Mouse (Mus musculus) kidney, postnatal 0 days (tissue): ENCODE results near the gene Eef1g. TPM values are rescaled to one million over a fixed set of nuclear protein-coding genes. Genes with fewer than 3 reads are reported as not detected.
A peak's percentile ranks its signal among the peaks of the same experiment; 100 is the strongest.

ENCODE experiments used
- ATAC-seq: fragments of 200-750 bp; cut with Nextera tagmentation; replicated peaks from 2 replicates; pipeline ENCODE4 v1.8.0; 2017; ENCODE audit warnings: low read depth, moderate number of reproducible peaks, moderate TSS enrichment, moderate library complexity; ENCODE audit not compliant: low FRiP score
- DNase-seq: peaks from one replicate; pipeline ENCODE4 v3.0.0-alpha.2; 2016; ENCODE audit warnings: low spot score
- H3K27ac ChIP-seq: fragments of 300-500 bp; sonication (generic); 2 replicates; pipeline ENCODE4 v1.5.1; 2014; ENCODE audit warnings: mild to moderate bottlenecking
- H3K27me3 ChIP-seq: fragments of 300-500 bp; sonication (generic); 2 replicates; pipeline ENCODE4 v1.6.1; 2014; ENCODE audit warnings: low read length, mixed read lengths; ENCODE audit not compliant: insufficient read depth
- H3K36me3 ChIP-seq: fragments of 300-500 bp; sonication (generic); 2 replicates; pipeline ENCODE4 v1.6.1; 2014; ENCODE audit warnings: low read length, mixed read lengths; ENCODE audit not compliant: insufficient read depth
- H3K4me1 ChIP-seq: fragments of 300-500 bp; sonication (generic); replicated peaks from 2 replicates; pipeline ENCODE4 v1.6.1; 2014; ENCODE audit warnings: antibody characterized with exemption, low read length, mixed read lengths; ENCODE audit not compliant: insufficient read depth
- H3K4me2 ChIP-seq: fragments of 300-500 bp; sonication (generic); 2 replicates; pipeline ENCODE4 v1.6.1; 2014; ENCODE audit warnings: mild to moderate bottlenecking, low read length, moderate library complexity, mixed read lengths
- H3K4me3 ChIP-seq: fragments of 300-500 bp; sonication (generic); replicated peaks from 2 replicates; pipeline ENCODE4 v1.5.1; 2014; ENCODE audit warnings: low read depth, low read length
- H3K9ac ChIP-seq: fragments of 300-500 bp; sonication (generic); 2 replicates; pipeline ENCODE4 v1.6.1; 2014; ENCODE audit warnings: low read depth, low read length
- H3K9me3 ChIP-seq: fragments of 300-500 bp; sonication (generic); replicated peaks from 2 replicates; pipeline ENCODE4 v1.6.1; 2016; ENCODE audit warnings: low read length, inconsistent platforms, mixed read lengths
- CTCF ChIP-seq: IDR thresholded peaks from 2 replicates; pipeline ENCODE4 v1.5.1; 2016; ENCODE audit warnings: antibody characterized with exemption, low read depth, mild to moderate bottlenecking, moderate library complexity
- WGBS: fragments of 180-500 bp; shearing (Covaris S2); extraction: QIAGEN DNeasy Blood & Tissue Kit; methylation state at CpG from one replicate; pipeline ENCODE4 v1.1.7; 2014; 5-methylcytosine and 5-hydroxymethylcytosine counted together
- polyA plus RNA-seq: library from polyadenylated mRNA; unstranded; fragments of >200 nt; fragmentation: Nextera tagmentation; extraction: Ambion mirVana; gene quantifications from 2 replicates; pipeline ENCODE4 v1.2.1, GENCODE M21; 2015

Eef1g gene
- polyA plus RNA-seq, 1 experiment from 2014 or later: 328 TPM

DNA sequence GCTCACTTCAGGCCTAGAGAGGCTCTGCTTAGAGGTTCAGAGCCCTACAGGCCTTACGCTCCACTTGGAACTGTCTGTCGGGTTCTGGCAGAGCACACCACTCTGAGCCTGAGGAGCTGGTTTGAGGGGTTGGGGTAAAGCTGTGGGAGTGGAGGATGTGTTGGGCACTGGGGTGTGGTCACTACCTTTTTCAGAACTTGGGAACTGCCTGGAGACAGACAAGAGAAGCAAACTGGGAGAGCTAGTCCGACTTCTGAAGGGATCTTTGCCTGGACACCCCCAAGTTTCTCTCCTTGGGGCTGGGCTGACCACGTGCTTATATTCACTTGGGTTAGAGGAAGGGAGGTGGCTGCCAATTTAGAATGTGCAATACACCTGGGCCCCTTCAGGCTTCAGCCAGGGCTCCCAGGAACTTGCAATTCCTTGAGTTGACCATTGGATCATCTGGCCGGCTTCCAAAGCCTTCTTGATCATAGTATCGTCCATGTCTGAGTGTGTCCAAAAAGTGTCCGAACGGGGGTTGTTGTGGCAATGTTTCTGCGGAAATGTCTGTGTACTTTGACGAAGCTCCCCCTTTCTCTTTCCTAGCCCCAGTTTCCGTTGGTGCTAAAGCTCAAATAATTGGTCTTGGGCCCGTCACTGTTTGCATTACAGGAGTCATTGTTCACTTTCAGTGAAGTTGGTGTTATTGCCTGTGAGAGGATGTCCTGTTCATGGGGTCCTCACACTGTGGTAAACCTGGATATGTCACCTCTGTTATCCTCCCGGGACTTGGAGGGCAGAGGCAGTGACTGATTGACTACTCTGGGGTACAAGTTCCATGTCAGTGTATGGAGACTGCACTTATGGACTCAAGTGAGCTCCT lies 25.3 kb downstream of the Eef1g start:
- TF ChIP-seq CTCF: no peak
- H3K4me1 ChIP-seq: peaks cover 29% of the 10 kb centered on the region; the same call in 1 of the 2 replicates
- H3K27me3 ChIP-seq: no peaks in the 10 kb centered on the region
- H3K36me3 ChIP-seq: no peaks in the 10 kb centered on the region
- 0 out of 2 replicates have a peak overlapping the region, but pooled peaks have one; percentile 3 for H3K4me3 ChIP-seq
- peak overlapping the region; percentile 94 for H3K27ac ChIP-seq
- H3K9ac ChIP-seq: peak overlapping the region; percentile 35; the same call in 1 of the 2 replicates
- peak overlapping the region; percentile 90 for H3K4me2 ChIP-seq
- no peak for ATAC-seq
- no peak for DNase-seq
- 65% methylated on average over 13 of the region's 13 CpGs for WGBS
- no peaks in the 10 kb centered on the region for H3K9me3 ChIP-seq

DNA sequence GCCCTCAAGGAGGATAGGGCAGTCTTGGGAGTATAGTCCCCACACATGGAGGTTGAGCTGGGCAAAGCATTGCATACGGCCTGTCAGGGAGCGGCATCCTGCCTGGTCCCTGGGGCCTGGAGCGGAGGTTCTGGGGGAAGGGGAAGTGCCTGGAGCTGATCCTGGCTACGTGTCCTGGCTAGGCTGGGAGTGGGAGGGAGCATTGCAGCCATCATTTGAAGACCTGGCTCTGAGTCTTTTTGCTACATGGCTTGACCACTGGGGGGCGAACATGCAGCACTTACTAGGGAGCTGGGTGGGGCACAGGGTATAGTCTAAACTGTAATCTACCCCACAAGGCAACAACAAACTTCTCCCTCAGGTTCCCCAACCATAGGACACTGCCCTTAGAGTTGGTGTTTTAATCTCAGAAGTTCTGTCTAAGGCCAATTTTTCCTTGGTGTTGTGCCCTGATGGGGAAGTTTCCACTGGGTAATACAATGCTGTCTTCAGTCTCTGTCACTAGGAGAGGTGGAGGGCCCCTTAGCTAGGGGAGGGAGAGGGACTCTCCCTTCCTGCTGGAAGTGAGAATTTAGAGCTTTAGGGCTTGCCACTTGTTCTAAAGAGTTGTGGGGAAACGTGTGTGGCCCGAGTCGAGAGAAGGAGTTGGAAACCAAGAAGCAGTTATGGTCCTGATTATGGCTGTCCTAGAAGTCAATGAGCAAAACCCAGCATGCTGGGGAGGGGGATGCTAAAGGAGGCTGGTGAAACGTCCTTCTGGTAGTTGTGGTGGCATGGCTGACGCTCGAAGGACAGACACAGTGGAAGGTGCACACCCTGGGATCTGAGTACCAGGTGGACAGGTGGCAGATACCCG lies 26.2 kb downstream of the Eef1g start:
- no peaks in the 10 kb centered on the region for H3K9me3 ChIP-seq
- H3K9ac ChIP-seq: peak overlapping the region; percentile 35; the same call in 1 of the 2 replicates
- ATAC-seq: 0 out of 2 replicates have a peak, but pooled peaks have one; percentile 6
- H3K4me1 ChIP-seq: peaks cover 38% of the 10 kb centered on the region; the same call in 1 of the 2 replicates
- DNase-seq: peak; percentile 94
- H3K36me3 ChIP-seq: no peaks in the 10 kb centered on the region
- peak overlapping the region; percentile 94 for H3K27ac ChIP-seq
- TF ChIP-seq CTCF: peak; percentile 86
- H3K4me3 ChIP-seq: no peak overlapping the region
- H3K4me2 ChIP-seq: peak overlapping the region; percentile 90
- WGBS: 24% methylated on average over 12 of the region's 12 CpGs
- no peaks in the 10 kb centered on the region for H3K27me3 ChIP-seq

DNA sequence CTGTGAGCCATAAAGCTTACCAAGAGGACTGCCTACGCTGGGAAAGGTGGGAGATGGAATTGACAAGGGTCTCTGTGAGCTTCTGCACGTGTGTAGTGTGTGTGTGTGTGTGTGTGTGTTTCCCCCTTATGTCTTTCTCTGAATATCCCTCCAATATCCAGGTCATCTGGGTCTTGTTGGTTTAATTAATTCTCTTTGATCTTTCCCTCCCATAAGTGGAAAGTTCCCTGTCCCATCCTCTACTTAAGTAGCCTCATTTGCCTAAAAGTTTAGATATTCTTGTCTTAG lies 26.7 kb downstream of the Eef1g start:
- H3K36me3 ChIP-seq: no peaks in the 10 kb centered on the region
- H3K27me3 ChIP-seq: no peaks in the 10 kb centered on the region
- no peak overlapping the region; the same call in 1 of the 2 replicates for H3K4me2 ChIP-seq
- no peak overlapping the region for H3K9ac ChIP-seq
- no peak overlapping the region for H3K4me3 ChIP-seq
- peaks cover 41% of the 10 kb centered on the region; the same call in 1 of the 2 replicates for H3K4me1 ChIP-seq
- no peak for TF ChIP-seq CTCF
- 55% methylated on average over 2 of the region's 2 CpGs for WGBS
- 0 out of 2 replicates have a peak overlapping the region, but pooled peaks have one; percentile 5 for H3K27ac ChIP-seq
- no peak for ATAC-seq
- H3K9me3 ChIP-seq: no peaks in the 10 kb centered on the region
- no peak for DNase-seq

DNA sequence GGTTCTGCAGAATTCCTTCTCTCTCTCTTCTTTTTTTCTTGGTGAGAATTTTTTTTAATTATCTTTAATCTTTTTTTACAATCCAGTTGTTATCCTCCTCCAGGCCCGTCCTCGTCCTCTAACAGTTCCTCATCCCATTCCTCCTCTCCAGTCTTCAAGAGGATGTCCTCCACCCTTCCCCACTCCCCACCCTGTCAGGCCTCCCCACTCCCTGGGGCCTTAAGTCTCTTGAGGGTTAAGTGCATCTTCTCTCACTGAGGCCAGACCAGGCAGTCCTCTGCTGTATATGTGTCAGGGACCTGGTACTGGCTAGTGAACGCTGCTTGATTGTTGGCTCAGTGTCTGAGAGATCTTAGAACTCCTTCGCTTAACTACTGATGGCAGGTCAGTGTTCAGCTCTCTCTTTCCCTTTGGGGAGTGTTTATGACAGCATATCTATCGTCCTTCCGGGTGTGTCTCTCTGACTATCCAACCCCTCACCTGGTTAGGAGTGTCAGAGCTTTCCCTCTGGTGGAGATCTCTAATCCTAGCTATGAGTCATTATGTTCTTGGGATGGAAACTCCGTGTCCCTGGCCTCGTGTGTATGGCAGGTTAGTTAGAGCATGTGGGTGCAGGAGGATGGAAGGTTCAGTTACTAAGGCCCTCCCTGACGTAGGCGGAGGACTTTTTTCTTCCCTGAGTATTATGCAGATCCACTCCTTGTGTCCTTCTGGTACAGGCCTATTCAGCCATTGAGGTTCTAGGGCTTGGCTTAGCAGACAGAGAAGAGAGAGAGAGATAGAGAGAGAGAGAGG lies 28.2 kb downstream of the Eef1g start:
- WGBS: 72% methylated on average over 10 of the region's 10 CpGs
- H3K4me3 ChIP-seq: no peak overlapping the region
- no peak overlapping the region for H3K9ac ChIP-seq
- H3K4me1 ChIP-seq: peaks cover 39% of the 10 kb centered on the region; the same call in 1 of the 2 replicates
- no peak for ATAC-seq
- no peaks in the 10 kb centered on the region for H3K27me3 ChIP-seq
- H3K4me2 ChIP-seq: no peak overlapping the region
- DNase-seq: no peak
- TF ChIP-seq CTCF: no peak
- no peak overlapping the region for H3K27ac ChIP-seq
- H3K9me3 ChIP-seq: no peaks in the 10 kb centered on the region
- no peaks in the 10 kb centered on the region for H3K36me3 ChIP-seq

DNA sequence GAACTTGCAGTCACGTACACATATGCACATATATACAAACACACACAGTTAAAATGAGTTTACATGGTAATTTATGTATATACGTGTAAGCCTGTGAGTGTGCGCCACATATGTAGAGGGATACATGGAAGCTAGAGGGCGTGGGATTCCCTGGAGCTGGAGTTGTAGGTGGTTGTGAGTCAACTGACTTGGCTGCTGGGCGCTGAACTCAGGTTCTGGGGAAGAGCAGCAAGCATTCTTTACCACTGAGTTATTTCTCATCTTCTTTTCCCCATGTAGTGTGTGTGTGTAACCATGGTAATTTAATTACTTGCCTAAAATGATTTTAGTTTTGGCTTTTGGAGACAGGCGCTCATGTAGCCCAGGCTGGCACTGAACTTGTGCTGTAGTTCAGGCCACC lies 29.8 kb downstream of the Eef1g start:
- peaks cover 38% of the 10 kb centered on the region; the same call in 1 of the 2 replicates for H3K4me1 ChIP-seq
- H3K4me3 ChIP-seq: no peak overlapping the region
- H3K9me3 ChIP-seq: no peaks in the 10 kb centered on the region
- no peak overlapping the region for H3K4me2 ChIP-seq
- TF ChIP-seq CTCF: no peak
- peaks cover 7% of the 10 kb centered on the region; the same call in 1 of the 2 replicates for H3K36me3 ChIP-seq
- no peak overlapping the region for H3K9ac ChIP-seq
- DNase-seq (no peak), ATAC-seq (no peak)
- no peak overlapping the region for H3K27ac ChIP-seq
- WGBS: 98% methylated on average over 6 of the region's 6 CpGs
- H3K27me3 ChIP-seq: no peaks in the 10 kb centered on the region
